24 mouse cellular contexts compared by ENCODE assay signal in genomic region chr11:63424319-63424718, GRCm38 (mm10).
DNase-seq lines count a peak whose midpoint lies in the region; ATAC-seq and TF ChIP-seq lines count a peak whose summit lies in the region.
"Had no signal": no experiment of that assay in that cellular context is flagged by ENCODE, and none has a peak within 500 bp of the region (broad histone marks: within the 10 kb centered on the region; RNA-seq: fewer than 3 reads in every experiment).

No protein-coding gene starts in this region.

- no peak overlapping the region for H3K9ac ChIP-seq in heart, embryonic 11.5 days (ENCODE audit: low read depth, low read length)
- no peak overlapping the region for H3K9ac ChIP-seq in ES-E14 (ENCODE audit: insufficient read depth, low read depth, low read length, poor library complexity, severe bottlenecking)
- no peak overlapping the region for H3K9ac ChIP-seq in forebrain, embryonic 14.5 days (ENCODE audit: low read length)
- H3K9ac ChIP-seq: embryonic facial prominence, embryonic 13.5 days; embryonic facial prominence, embryonic 15.5 days; forebrain, embryonic 13.5 days had no signal

- peak; percentile 4 for DNase-seq in heart, adult 11 months
- DNase-seq in ES-E14 (ENCODE audit: low read depth, low spot score) (no peak), R1 (ENCODE audit: low read depth, low spot score) (peak; percentile 71)
- DNase-seq in forebrain, embryonic 14.5 days (ENCODE audit: low spot score), result no peak
- DNase-seq: adrenal gland, adult 8-10 months; adrenal gland, postnatal 14 days; adrenal gland, postnatal 36 days; B cell, adult 2 months; cerebellum, adult 11-12 months; cerebellum, adult 2 months; cerebellum, adult 9-11 months; cerebellum, postnatal 14 days; cerebellum, postnatal 36 days; embryo, embryonic 11 days had no signal

- H3K4me2 ChIP-seq in heart, embryonic 11.5 days, result no peak overlapping the region
- no peak overlapping the region for H3K4me2 ChIP-seq in forebrain, embryonic 14.5 days (ENCODE audit: low read length)
- H3K4me2 ChIP-seq: embryonic facial prominence, embryonic 13.5 days; embryonic facial prominence, embryonic 15.5 days; forebrain, embryonic 13.5 days had no signal

- H3K4me1 ChIP-seq in heart, embryonic 11.5 days (ENCODE audit: control insufficient read depth, insufficient read depth, low read length), result no peaks in the 10 kb centered on the region
- H3K4me1 ChIP-seq in ES-E14 (ENCODE audit: control insufficient read depth in 2 of 2, insufficient read depth in 2 of 2, low read length in 2 of 2, poor library complexity in 1 of 2), result no peaks in the 10 kb centered on the region
- peaks cover 2% of the 10 kb centered on the region; the same call in 1 of the 2 replicates for H3K4me1 ChIP-seq in forebrain, embryonic 14.5 days (ENCODE audit: control insufficient read depth, insufficient read depth, low read length)
- H3K4me1 ChIP-seq: embryonic facial prominence, embryonic 13.5 days; embryonic facial prominence, embryonic 15.5 days had no signal

- 61% methylated on average over 3 of the region's 3 CpGs for WGBS in heart, embryonic 11.5 days (ENCODE audit: insufficient replicate concordance)
- 73% methylated on average over 3 of the region's 3 CpGs for WGBS in forebrain, embryonic 14.5 days

- ATAC-seq in heart, embryonic 11.5 days (replicated peaks; ENCODE audit: insufficient number of reproducible peaks, low FRiP score, low TSS enrichment), result no peak
- ATAC-seq in erythroblast, adult 5-6 weeks (replicated peaks; ENCODE audit: low FRiP score, poor library complexity, severe bottlenecking), result no peak
- no peak for ATAC-seq in monocyte, adult 5-6 weeks (replicated peaks; ENCODE audit: insufficient number of reproducible peaks, low FRiP score, low TSS enrichment, poor library complexity, severe bottlenecking)
- no peak for ATAC-seq in forebrain, embryonic 14.5 days
- ATAC-seq: activated CD4-positive, CD25-positive, alpha-beta regulatory T cell, adult 4 months; CD4-positive, CD25-positive, alpha-beta regulatory T cell, adult 4 months; forebrain, embryonic 13.5 days; forebrain, embryonic 16.5 days; Patski had no signal

- H3K36me3 ChIP-seq in heart, embryonic 11.5 days (ENCODE audit: control insufficient read depth, insufficient read depth, low read length), result no peaks in the 10 kb centered on the region
- no peaks in the 10 kb centered on the region for H3K36me3 ChIP-seq in ES-E14 (ENCODE audit: control insufficient read depth, insufficient read depth, low read length, poor library complexity, severe bottlenecking)
- H3K36me3 ChIP-seq in forebrain, embryonic 14.5 days (ENCODE audit: control insufficient read depth, insufficient read depth, low read length), result no peaks in the 10 kb centered on the region
- H3K36me3 ChIP-seq: embryonic facial prominence, embryonic 13.5 days; embryonic facial prominence, embryonic 15.5 days had no signal

- no peaks in the 10 kb centered on the region; the same call in 1 of the 2 replicates for H3K27me3 ChIP-seq in heart, embryonic 11.5 days (ENCODE audit: control insufficient read depth, insufficient read depth, low read length)
- no peaks in the 10 kb centered on the region for H3K27me3 ChIP-seq in forebrain, embryonic 14.5 days (replicated peaks; ENCODE audit: control insufficient read depth, insufficient read depth, low read length)
- H3K27me3 ChIP-seq: embryonic facial prominence, embryonic 13.5 days; embryonic facial prominence, embryonic 15.5 days; forebrain, embryonic 13.5 days had no signal

- in situ Hi-C loops in ES-E14 (cut with MboI; ENCODE audit: low sequenced_read_pairs in 2 of 2, unreplicated experiment in 2 of 2), result no loop called here

- no peak overlapping the region for H3K4me3 ChIP-seq in heart, embryonic 11.5 days (ENCODE audit: low read depth, low read length)
- H3K4me3 ChIP-seq in ES-E14 (ENCODE audit: insufficient read depth in 1 of 2, low read depth in 1 of 2, low read length in 2 of 2, poor library complexity in 1 of 2, severe bottlenecking in 1 of 2), result no peak overlapping the region
- H3K4me3 ChIP-seq in forebrain, embryonic 14.5 days (ENCODE audit: low read depth, low read length), result no peak overlapping the region
- H3K4me3 ChIP-seq: embryonic facial prominence, embryonic 13.5 days; embryonic facial prominence, embryonic 15.5 days; forebrain, embryonic 13.5 days had no signal

- no peaks in the 10 kb centered on the region for H3K9me3 ChIP-seq in heart, embryonic 11.5 days (replicated peaks; ENCODE audit: control insufficient read depth, low read length)
- H3K9me3 ChIP-seq in ES-E14 (ENCODE audit: control insufficient read depth, insufficient read depth, low read depth, low read length), result no peaks in the 10 kb centered on the region
- H3K9me3 ChIP-seq in forebrain, embryonic 14.5 days (replicated peaks; ENCODE audit: control insufficient read depth, low read length), result no peaks in the 10 kb centered on the region
- H3K9me3 ChIP-seq: embryonic facial prominence, embryonic 13.5 days; embryonic facial prominence, embryonic 15.5 days; forebrain, embryonic 13.5 days had no signal

- no peak overlapping the region for H3K27ac ChIP-seq in heart, embryonic 11.5 days (ENCODE audit: low read depth, low read length)
- no peak overlapping the region for H3K27ac ChIP-seq in ES-E14 (ENCODE audit: insufficient read depth, low read depth, low read length, poor library complexity, severe bottlenecking)
- H3K27ac ChIP-seq in forebrain, embryonic 14.5 days (ENCODE audit: low read depth, low read length), result no peak overlapping the region
- H3K27ac ChIP-seq: embryonic facial prominence, embryonic 13.5 days; embryonic facial prominence, embryonic 15.5 days; forebrain, embryonic 13.5 days had no signal

TF ChIP-seq in ES-E14, 5 proteins besides CTCF, POLR2A, EP300 and RAD21:
- TF ChIP-seq MAFK (IDR thresholded peaks at IDR 0.05; ENCODE audit: insufficient read depth, low read depth, low read length) (peak; percentile 100), CHD2 (IDR thresholded peaks at IDR 0.05; ENCODE audit: low read depth, low read length) (no peak), ZNF384 (IDR thresholded peaks at IDR 0.05; ENCODE audit: low read depth, low read length) (peak; percentile 73)

Comparison
In these comparisons a context has a peak if more than half of its experiments do, and no peak if none do; other contexts are left out.
1. DNase-seq: peak in heart, adult 11 months (single experiment) and R1 (single experiment); none in ES-E14 (single experiment) and forebrain, embryonic 14.5 days (single experiment).